Mouse (Mus musculus) forebrain, embryonic 11.5 days (tissue): ENCODE measurements at regions not wholly inside any gene's neighbourhood (a gene's known extent, or its start where the extent isn't known, plus 50 kb on each side); places are given as distances from the start of the nearest gene placed in this dataset.

Experiments
- ATAC-seq: fragments of 200-750 bp; cut with Nextera tagmentation; replicated peaks from 2 replicates; pipeline ENCODE4 v1.8.0; 2017; ENCODE audit warnings: moderate TSS enrichment; ENCODE audit not compliant: low FRiP score
- DNase-seq: peaks from one replicate; pipeline ENCODE4 v3.0.0-alpha.2; 2017; ENCODE audit warnings: low spot score
- H3K27ac ChIP-seq: fragments of 300-500 bp; sonication (generic); 2 replicates; pipeline ENCODE4 v1.5.1; 2014; ENCODE audit warnings: low read depth, low read length
- H3K27me3 ChIP-seq: fragments of 300-500 bp; sonication (generic); 2 replicates; pipeline ENCODE4 v1.6.1; 2014; ENCODE audit warnings: mild to moderate bottlenecking, low read length, mixed read lengths; ENCODE audit not compliant: control insufficient read depth, insufficient read depth
- H3K36me3 ChIP-seq: fragments of 300-500 bp; sonication (generic); 2 replicates; pipeline ENCODE4 v1.6.1; 2014; ENCODE audit warnings: mild to moderate bottlenecking, low read length, moderate library complexity, mixed read lengths; ENCODE audit not compliant: control insufficient read depth, insufficient read depth
- H3K4me1 ChIP-seq: fragments of 300-500 bp; sonication (generic); replicated peaks from 2 replicates; pipeline ENCODE4 v1.6.1; 2014; ENCODE audit warnings: low read length, mixed read lengths; ENCODE audit not compliant: control insufficient read depth, insufficient read depth
- H3K4me2 ChIP-seq: fragments of 300-500 bp; sonication (generic); 2 replicates; pipeline ENCODE4 v1.6.1; 2014; ENCODE audit warnings: low read depth, mild to moderate bottlenecking, low read length, moderate library complexity, mixed read lengths; ENCODE audit not compliant: severe bottlenecking
- H3K4me3 ChIP-seq: fragments of 300-500 bp; sonication (generic); 2 replicates; pipeline ENCODE4 v1.5.1; 2014; ENCODE audit warnings: low read depth, low read length
- H3K9ac ChIP-seq: fragments of 300-500 bp; sonication (generic); 2 replicates; pipeline ENCODE4 v1.6.1; 2014; ENCODE audit warnings: low read length
- H3K9me3 ChIP-seq: fragments of 300-500 bp; sonication (generic); 2 replicates; pipeline ENCODE4 v1.6.1; 2016; ENCODE audit warnings: low read length, mixed read lengths; ENCODE audit not compliant: control insufficient read depth
- WGBS: fragments of 180-500 bp; shearing (Covaris S2); extraction: QIAGEN DNeasy Blood & Tissue Kit; methylation state at CpG from one replicate; pipeline ENCODE4 v1.1.7; 2014; 5-methylcytosine and 5-hydroxymethylcytosine counted together

GRCm38 (mm10) chr13:100939677-100940076 lies 106.5 kb upstream of the Slc30a5 start:
- ATAC-seq (peak; percentile 51; the same call in 1 of the 2 replicates), DNase-seq (peak; percentile 66)
- WGBS = 45% methylated on average over 4 of the region's 4 CpGs

DNA sequence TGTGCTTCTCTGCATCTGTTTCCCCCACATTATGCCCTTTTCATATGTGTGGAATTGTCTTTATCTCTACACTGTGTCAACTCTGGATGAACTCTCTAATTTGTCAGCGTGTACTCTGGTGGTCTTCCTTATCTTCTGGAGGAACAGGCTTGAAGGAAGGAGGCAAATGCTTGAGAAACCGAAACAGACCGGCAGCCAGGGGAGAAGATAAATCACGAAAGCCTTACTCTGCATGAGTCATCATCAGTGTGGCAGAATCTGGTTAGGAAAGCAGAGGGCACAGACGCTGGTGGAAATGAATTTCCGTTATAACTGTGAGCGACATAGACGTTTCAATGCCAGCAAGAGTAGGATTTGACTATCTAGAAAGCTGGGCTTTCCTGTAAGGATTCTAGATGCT lies 100.0 kb upstream of the Slc30a5 start:
- ATAC-seq (no peak), DNase-seq (no peak)
- Histone ChIP-seq H3K27ac (no peak overlapping the region), H3K4me3 (no peak overlapping the region), H3K36me3 (no peaks in the 10 kb centered on the region), H3K9me3 (no peaks in the 10 kb centered on the region), H3K4me2 (no peak overlapping the region), H3K9ac (no peak overlapping the region), H3K4me1 (no peaks in the 10 kb centered on the region), H3K27me3 (no peaks in the 10 kb centered on the region)
- 93% methylated on average over 8 of the region's 8 CpGs for WGBS

More at GRCm38 (mm10) chr13:100939677-100940076, 106.5 kb upstream of the Slc30a5 start:
- H3K27ac ChIP-seq = no peak overlapping the region
- no peak overlapping the region for H3K9ac ChIP-seq
- H3K9me3 ChIP-seq = no peaks in the 10 kb centered on the region
- no peaks in the 10 kb centered on the region for H3K36me3 ChIP-seq
- H3K4me1 ChIP-seq = no peaks in the 10 kb centered on the region
- H3K4me3 ChIP-seq = no peak overlapping the region
- no peak overlapping the region for H3K4me2 ChIP-seq
- H3K27me3 ChIP-seq = no peaks in the 10 kb centered on the region

DNA sequence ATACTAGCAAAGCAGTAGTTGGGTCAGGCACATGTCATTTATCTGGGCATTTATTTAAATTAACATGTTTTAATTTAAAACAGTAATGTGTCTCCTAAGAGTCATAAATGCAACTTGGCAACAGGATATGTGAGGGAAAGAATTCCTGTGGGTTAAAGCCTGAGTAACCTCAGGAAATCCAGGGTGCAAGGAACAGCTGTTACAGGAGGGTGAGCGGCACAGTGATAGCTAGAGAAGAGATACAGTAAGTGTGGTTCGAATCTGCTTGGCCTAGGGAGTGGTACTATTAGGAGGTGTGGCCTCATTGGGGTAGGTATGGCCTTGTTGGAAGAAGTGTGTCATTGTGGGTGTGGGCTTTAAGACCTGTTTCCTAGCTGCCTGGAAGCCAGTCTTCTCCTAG lies 66.3 kb upstream of the Slc30a5 start:
- ATAC-seq (no peak), DNase-seq (no peak)
- no peaks in the 10 kb centered on the region for H3K27me3 ChIP-seq
- H3K9ac ChIP-seq = no peak overlapping the region
- no peak overlapping the region for H3K4me2 ChIP-seq
- no peaks in the 10 kb centered on the region for H3K4me1 ChIP-seq
- no peaks in the 10 kb centered on the region for H3K36me3 ChIP-seq
- no peaks in the 10 kb centered on the region for H3K9me3 ChIP-seq
- no peak overlapping the region for H3K27ac ChIP-seq
- no peak overlapping the region for H3K4me3 ChIP-seq
- 79% methylated on average over 2 of the region's 2 CpGs for WGBS

DNA sequence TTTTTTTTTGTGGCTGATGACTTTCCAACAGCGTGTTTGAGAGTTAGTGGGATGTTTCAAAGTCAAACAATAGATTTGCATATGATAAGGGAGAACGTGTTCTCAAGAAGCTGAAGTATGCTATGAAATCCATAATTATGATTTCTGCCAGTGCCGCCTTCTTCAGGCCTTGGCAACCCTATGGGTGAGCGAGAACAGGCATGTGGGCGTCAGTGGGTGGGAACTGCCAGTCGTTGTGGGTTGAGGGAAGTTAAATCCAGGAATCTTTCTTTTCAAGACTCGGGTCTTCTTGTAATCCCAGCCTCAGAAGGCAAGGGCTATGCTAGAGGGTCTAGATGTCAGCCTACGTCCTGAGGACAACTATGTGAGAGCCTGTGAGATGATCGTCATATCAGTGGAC lies 60.6 kb upstream of the Slc30a5 start:
- H3K9ac ChIP-seq = no peak overlapping the region
- H3K36me3 ChIP-seq = no peaks in the 10 kb centered on the region
- ATAC-seq (no peak), DNase-seq (no peak)
- H3K27me3 ChIP-seq = no peaks in the 10 kb centered on the region
- 90% methylated on average over 9 of the region's 9 CpGs for WGBS
- no peak overlapping the region for H3K27ac ChIP-seq
- H3K4me1 ChIP-seq = no peaks in the 10 kb centered on the region
- no peak overlapping the region for H3K4me3 ChIP-seq
- no peak overlapping the region for H3K4me2 ChIP-seq
- no peaks in the 10 kb centered on the region for H3K9me3 ChIP-seq

DNA sequence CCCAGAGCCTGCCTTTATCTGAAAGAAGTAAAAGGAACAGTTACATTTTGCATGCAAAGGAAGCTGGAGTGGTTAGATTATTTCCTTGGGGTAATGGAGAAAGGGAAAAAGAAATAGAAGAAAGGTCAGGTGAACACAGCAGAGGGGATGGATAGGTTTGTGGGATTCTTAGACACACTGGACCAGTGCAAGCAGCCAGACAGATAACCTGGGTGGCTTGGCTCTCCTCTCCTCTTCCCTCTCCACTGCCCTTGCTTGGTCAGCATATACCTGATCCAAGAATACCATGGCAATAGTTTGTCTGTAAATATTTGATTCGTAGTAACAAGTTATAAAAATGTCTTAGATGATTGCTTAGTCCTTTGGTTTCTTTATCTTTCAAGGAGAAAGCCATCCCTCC lies 59.9 kb upstream of the Slc30a5 start:
- ATAC-seq (no peak), DNase-seq (no peak)
- Histone ChIP-seq H3K4me1 (no peaks in the 10 kb centered on the region), H3K4me2 (peak overlapping the region; percentile 48), H3K27me3 (no peaks in the 10 kb centered on the region), H3K4me3 (no peak overlapping the region), H3K9me3 (no peaks in the 10 kb centered on the region), H3K27ac (no peak overlapping the region), H3K36me3 (no peaks in the 10 kb centered on the region), H3K9ac (no peak overlapping the region)
- WGBS = 92% methylated on average over 1 of the region's 1 CpGs

DNA sequence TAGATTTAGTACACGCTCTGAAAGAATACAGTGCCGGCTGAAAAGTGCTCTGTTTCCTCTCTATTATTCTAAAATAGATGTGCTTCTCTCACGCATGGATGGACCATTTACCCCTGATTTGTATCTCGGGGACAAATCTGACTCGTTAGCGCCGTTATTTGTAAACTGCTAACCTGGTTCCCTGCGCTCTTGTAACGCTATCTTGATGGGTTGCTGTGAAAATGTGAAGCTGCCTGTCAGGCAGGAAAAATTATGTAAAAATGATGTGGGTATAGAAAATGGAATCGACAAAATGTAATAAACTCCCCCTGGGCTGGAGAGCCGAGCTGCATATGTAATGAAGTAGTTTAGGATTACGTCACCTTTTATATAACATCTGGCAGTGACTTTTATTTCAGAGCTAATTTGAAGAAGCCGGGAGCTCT lies 59.4 kb upstream of the Slc30a5 start:
- 0 out of 2 replicates have a peak overlapping the region, but pooled peaks have one; percentile 3 for H3K9ac ChIP-seq
- no peak for DNase-seq
- WGBS = 28% methylated on average over 13 of the region's 13 CpGs

GRCm38 (mm10) chr13:100892204-100892603 lies 59.0 kb upstream of the Slc30a5 start:
- Histone ChIP-seq H3K4me1 (no peaks in the 10 kb centered on the region), H3K9me3 (no peaks in the 10 kb centered on the region), H3K9ac (no peak overlapping the region), H3K27ac (no peak overlapping the region), H3K27me3 (no peaks in the 10 kb centered on the region), H3K4me2 (peak overlapping the region; percentile 48), H3K36me3 (no peaks in the 10 kb centered on the region), H3K4me3 (peak overlapping the region; percentile 4; the same call in 1 of the 2 replicates)
- ATAC-seq = peak; percentile 56
- peak; percentile 86 for DNase-seq
- WGBS = 18% methylated on average over 13 of the region's 13 CpGs

More for the DNA sequence above, 59.4 kb upstream of the Slc30a5 start:
- no peaks in the 10 kb centered on the region for H3K4me1 ChIP-seq
- ATAC-seq = 0 out of 2 replicates have a peak, but pooled peaks have one; percentile 28
- H3K27me3 ChIP-seq = no peaks in the 10 kb centered on the region
- no peaks in the 10 kb centered on the region for H3K9me3 ChIP-seq
- peak overlapping the region; percentile 48 for H3K4me2 ChIP-seq
- H3K4me3 ChIP-seq = peak overlapping the region; percentile 4; the same call in 1 of the 2 replicates
- H3K27ac ChIP-seq = no peak overlapping the region
- no peaks in the 10 kb centered on the region for H3K36me3 ChIP-seq

- Histone ChIP-seq H3K36me3 (no peaks in the 10 kb centered on the region), H3K9me3 (no peaks in the 10 kb centered on the region), H3K9ac (no peak overlapping the region), H3K27me3 (no peaks in the 10 kb centered on the region), H3K27ac (no peak overlapping the region), H3K4me3 (no peak overlapping the region), H3K4me1 (no peaks in the 10 kb centered on the region), H3K4me2 (no peak overlapping the region)
- WGBS = 87% methylated on average over 6 of the region's 6 CpGs
- ATAC-seq (no peak), DNase-seq (no peak)
These were observed 57.2 kb upstream of the Slc30a5 start for GRCm38 (mm10) chr13:100890457-100890856.

- H3K36me3 ChIP-seq = no peaks in the 10 kb centered on the region
- H3K4me2 ChIP-seq = no peak overlapping the region
- H3K9ac ChIP-seq = no peak overlapping the region
- ATAC-seq (no peak), DNase-seq (no peak)
- H3K27me3 ChIP-seq = no peaks in the 10 kb centered on the region
- H3K9me3 ChIP-seq = no peaks in the 10 kb centered on the region
- WGBS = 79% methylated on average over 5 of the region's 5 CpGs
- no peak overlapping the region for H3K4me3 ChIP-seq
- no peak overlapping the region for H3K27ac ChIP-seq
- no peaks in the 10 kb centered on the region for H3K4me1 ChIP-seq
These were observed 55.3 kb upstream of the Slc30a5 start for GRCm38 (mm10) chr13:100888481-100888880.
